Mouse (Mus musculus) brain, adult 2 months (tissue): ENCODE data around the gene Mgrn1.

Source experiments
- DNase-seq: peaks from one replicate; pipeline ENCODE4 v3.0.0; 2011; ENCODE audit warnings: low read depth, low spot score

Gene Mgrn1

DNA sequence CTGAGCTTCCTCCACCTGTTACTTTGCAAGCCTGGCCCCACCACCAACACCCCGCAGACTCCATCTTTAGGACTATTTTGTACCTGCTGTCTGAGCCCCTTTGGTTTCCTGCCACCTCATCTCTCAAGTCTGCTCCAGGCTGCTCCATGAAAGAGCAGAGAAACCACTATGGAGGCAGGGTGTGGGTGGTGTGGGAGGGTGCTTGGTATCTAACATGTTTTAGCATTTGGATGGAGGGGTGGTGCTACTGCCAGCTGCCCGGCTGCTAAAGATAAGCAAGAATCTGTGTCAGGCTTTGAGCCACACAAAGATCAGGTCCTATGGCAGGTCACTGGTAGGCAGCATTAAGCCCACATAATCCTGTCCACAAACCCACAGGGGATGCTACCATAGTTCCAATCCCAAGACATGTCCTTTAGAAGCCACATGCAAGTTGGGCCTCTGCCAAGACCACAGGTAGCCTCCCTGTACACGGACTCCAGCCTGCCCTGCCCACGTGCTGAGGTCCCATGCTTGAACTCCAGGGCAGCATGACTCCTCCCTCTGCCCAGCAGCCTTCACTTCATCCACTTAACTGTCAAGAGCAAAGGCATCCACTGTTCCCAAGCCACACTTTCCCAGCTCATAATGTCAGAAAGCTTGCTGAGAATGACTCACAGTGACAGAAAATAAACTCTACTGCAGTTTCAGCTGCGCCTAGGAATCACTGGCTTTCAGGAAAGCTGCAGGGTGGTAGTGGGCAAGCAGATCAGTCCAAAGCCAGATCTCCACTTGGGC lies 92.4 kb downstream of the Mgrn1 start:
- DNase-seq, result peak; percentile 83

GRCm38 (mm10) chr16:4979755-4980380 lies 93.8 kb downstream of the Mgrn1 start:
- peak; percentile 72 for DNase-seq

GRCm38 (mm10) chr16:4984717-4985116 lies 98.7 kb downstream of the Mgrn1 start:
- DNase-seq, result no peak
